Mouse (Mus musculus) ZHBTc4 (cell line): ENCODE measurements at regions not wholly inside any gene's neighbourhood (a gene's known extent, or its start where the extent isn't known, plus 50 kb on each side); places are given as distances from the start of the nearest gene placed in this dataset.

Experiments used
- DNase-seq: peaks from one replicate; pipeline ENCODE4 v3.0.0-alpha.2; 2011; ENCODE audit warnings: low read depth, low spot score

DNA sequence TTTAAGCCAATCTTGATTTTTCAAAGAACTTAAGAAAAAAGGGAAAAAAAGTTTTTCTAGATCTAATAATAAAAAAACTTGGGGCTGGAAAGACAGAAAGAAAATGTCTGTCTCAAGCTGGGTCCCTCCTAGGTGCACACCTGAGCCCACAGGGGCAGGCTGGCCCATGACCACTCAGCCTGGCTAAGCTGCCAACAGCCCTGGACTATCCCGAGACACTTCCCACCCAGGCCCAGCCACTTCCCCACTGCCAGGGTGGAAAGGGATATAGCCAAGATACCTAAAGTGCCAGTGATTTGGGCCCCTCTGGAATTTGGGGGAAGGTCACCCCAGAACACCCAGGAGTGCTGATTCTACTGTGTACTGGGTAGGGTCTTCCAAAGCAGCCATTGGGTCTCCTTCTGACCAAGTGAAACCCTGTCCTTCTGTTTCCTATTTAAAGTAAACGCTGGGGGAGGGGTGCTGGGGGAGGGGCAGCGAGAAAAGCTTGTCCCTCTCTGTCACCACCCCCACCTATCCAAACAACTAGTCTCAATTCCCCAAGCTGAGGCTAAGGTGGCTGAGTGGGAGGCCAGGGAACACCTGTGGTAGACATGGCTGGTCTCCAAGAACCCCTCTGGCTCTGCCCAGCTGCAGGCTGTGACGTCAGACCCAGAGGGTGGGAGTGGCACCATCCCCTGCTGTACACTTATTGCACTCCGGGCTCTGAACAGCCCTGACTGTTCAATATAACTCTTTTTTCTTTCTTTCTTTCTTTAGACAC lies 62.6 kb downstream of the Mcfd2 start:
- no peak for DNase-seq

DNA sequence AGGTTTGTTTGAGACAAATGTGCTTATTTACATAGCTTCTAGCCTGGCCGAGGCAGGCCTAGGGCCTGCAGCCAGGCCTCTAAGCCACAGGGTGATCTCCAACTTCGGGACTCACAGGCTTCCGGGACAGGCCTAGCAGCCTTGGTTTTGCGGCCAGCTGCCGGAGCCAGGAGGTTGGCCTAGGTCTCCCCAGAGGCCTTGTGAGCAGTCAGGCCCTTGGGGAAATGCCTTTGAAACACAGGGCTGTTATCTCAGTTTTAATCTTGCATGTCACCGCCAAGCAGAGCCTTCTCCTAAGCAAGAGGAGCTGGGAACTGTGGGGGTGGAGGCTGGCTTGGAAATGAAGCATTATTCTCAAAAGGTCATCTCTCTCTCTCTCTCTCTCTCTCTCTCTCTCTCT lies 63.2 kb downstream of the Mcfd2 start:
- DNase-seq = no peak

DNA sequence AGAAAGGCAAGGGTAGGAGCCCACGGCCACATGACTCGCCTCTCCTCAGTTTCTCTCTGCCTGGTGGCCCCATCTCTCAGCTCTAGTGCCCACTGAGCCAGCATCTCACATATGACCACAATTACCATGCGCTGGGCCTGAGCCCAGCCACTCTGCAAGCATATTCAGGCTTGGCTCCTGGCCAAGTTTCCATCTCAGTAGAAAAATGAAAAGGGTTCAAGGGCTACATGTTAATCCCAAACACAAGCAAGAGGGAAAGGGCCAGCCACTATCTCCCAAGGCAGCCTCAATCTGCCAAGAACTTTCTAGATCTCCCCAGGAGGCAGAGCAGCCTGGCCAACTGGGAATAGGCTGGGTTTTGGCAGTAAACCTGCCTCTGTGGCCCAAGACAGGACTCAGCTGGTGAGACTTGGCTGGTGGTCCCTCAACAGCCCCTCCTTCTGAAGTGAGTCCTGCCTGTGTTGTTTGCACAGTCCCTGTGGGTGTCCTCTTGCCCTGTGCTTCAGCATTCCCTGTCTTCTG lies 65.0 kb downstream of the Mcfd2 start:
- no peak for DNase-seq

DNA sequence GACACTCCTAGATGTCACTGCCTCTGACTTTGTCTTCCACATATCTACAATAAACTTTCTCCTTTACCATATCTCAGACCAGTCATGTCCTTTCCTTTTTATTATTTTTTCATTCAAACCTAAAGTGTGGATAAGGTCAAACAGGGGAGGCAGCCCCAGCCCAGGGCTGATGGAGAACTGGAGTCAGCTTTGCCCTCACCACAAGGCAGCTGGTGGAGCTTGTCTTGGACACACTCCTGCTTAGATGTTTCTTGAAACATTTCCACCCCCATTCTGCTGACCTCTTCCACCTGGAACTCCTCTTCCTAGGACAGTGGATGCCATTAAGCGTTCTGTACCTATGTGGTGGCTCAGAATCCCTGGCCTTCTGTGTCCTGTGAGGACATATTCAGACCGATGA lies 65.6 kb downstream of the Mcfd2 start:
- DNase-seq = no peak

DNA sequence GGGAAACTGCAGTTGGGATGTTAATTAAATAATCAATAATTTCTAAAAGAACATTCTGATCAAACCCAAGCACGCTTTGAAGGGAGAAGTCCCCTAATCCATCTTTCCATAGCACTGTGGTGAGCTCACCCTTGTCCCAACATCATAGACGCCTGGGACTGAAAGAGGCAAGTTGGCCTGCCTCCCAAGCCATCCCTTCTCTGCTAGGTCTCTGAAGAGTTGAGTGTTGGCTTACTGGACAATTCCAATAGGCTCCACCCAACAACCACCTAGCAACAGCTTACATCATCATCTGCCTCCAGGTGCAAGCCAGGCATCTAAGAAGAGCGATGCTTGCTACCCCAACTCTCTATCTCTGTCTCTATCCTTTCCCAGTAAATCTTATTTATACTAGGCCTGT lies 66.6 kb downstream of the Mcfd2 start:
- DNase-seq = no peak

DNA sequence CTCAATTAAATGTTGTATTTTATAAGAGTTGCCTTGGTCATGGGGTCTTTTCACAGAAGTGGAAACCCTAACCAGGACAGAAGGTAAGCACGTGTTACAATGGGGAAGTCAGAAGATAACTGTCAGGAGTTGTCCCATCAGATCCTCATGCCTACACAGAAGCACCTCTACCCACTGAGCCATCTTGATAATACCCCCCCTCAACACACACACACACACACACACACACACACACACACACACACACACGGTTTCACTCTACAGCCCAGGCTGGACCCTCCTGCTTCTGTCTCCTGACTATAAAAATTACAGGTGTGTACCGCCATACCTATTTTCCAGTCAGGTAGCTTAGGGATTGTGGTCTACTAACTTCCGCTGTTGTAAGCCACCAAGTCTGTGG lies 68.3 kb downstream of the Mcfd2 start:
- DNase-seq = no peak

DNA sequence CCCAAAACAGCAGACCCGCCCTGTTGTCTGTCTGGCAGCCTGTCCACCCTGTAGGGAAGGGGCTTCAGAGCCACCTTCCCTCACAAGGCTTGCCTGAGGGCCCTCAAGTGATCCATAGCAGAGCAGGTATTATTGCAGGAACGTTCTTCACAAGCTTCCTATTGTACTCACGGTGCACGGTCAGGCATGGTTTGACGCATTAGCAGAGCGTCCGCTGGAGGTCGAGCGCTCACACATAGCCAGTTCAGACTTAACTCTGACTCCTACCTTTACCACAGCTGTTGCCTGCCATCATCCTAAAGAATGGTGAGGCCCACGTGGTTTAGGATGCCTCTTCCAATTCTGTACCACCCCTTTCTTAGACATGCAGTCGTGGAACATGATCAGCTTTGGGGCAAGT lies 71.1 kb downstream of the Mcfd2 start:
- DNase-seq = no peak

DNA sequence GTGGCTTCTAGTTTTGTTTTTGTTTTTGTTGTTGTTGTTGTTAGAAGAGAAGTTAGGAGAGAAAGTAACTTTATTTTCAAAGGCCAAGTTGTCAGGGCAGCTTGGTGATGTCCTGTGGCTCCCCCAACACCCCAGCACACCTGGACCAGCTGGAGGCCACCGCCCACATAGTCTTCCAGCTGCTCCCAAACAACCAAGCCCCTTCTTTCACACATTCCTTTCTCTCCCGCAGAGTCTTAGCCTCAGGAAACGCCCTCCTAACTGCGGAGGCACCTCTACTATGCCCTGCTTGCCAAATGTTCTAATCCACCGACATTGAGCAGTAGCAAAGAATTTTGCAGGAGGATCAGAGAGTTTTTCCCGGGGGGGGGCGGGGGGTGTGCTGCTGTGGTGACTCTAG lies 72.3 kb downstream of the Mcfd2 start:
- DNase-seq = peak; percentile 72

DNA sequence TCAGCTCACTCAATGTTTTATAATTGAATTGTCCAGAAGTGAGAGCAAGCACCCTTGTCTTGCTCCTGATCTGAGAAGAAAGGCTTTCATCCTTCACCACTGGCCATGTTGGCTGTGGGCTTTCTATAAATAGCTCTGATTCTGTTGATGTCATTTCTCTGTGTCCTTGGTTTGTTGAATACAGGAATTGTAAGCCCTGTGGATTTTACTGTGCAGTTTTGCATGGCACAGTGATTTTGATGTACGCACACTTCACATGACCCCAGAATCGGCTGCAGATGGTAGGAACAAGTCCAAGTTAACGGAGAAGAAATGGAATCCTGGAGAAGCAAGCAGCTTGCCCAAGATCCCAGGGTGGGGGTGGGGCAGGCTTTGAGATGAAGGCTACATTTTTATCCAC lies 76.1 kb downstream of the Mcfd2 start:
- no peak for DNase-seq
